Mouse (Mus musculus): ENCODE data around the gene Ankib1. TPM values are rescaled to one million over a fixed set of nuclear protein-coding genes. Genes with fewer than 3 reads are reported as not detected.
"Not testable (repeated sequence)": the region's sequence is repeated elsewhere in the genome, so short reads cannot be mapped to it uniquely, and the experiment has no call there.

Gene Ankib1
- polyA plus RNA-seq, 1 experiment from 2014 or later = 3.4 TPM

GRCm38 (mm10) chr5:3666585-3666984, 136.1 kb downstream of the Ankib1 start:
- no peaks in the 10 kb centered on the region for H3K9me3 ChIP-seq (replicated peaks)
- no peak overlapping the region for H3K4me2 ChIP-seq
- 51% methylated on average over 12 of the region's 12 CpGs for WGBS (ENCODE audit: insufficient replicate concordance)
- peaks cover 8% of the 10 kb centered on the region for H3K4me1 ChIP-seq (replicated peaks)
- H3K9ac ChIP-seq = no peak overlapping the region
- no peaks in the 10 kb centered on the region for H3K36me3 ChIP-seq (replicated peaks)
- H3K27me3 ChIP-seq = no peaks in the 10 kb centered on the region
- H3K27ac ChIP-seq (replicated peaks) = no peak overlapping the region
- ATAC-seq (ENCODE audit: insufficient read depth) = no peak
- H3K4me3 ChIP-seq (replicated peaks) = no peak overlapping the region

DNA sequence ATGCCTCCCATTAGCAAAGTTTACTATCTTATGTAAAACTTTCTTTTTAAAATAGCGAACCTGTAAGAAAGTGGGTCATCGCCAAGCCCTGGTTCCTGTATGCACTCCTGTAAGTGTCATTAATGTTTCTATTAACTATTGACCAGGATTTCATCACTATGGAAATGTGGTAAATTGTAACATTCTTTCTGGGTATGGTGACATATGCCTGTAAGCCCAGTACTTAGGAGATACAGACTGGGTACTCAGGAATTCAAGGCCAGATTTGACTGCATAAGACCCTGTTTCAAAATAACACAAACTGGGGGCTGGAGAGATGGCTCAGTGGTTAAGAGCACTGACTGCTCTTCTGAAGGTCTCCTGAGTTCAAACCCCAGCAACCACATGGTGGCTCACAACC, 137.5 kb downstream of the Ankib1 start:
- ATAC-seq (ENCODE audit: insufficient read depth) = no peak
- Histone ChIP-seq H3K4me2 (no peak overlapping the region), H3K9ac (no peak overlapping the region), H3K4me3 (replicated peaks) (no peak overlapping the region), H3K36me3 (replicated peaks) (no peaks in the 10 kb centered on the region), H3K27ac (replicated peaks) (no peak overlapping the region), H3K9me3 (replicated peaks) (no peaks in the 10 kb centered on the region), H3K27me3 (no peaks in the 10 kb centered on the region), H3K4me1 (replicated peaks) (peaks cover 7% of the 10 kb centered on the region)
- 68% methylated on average over 2 of the region's 2 CpGs for WGBS (ENCODE audit: insufficient replicate concordance)

DNA sequence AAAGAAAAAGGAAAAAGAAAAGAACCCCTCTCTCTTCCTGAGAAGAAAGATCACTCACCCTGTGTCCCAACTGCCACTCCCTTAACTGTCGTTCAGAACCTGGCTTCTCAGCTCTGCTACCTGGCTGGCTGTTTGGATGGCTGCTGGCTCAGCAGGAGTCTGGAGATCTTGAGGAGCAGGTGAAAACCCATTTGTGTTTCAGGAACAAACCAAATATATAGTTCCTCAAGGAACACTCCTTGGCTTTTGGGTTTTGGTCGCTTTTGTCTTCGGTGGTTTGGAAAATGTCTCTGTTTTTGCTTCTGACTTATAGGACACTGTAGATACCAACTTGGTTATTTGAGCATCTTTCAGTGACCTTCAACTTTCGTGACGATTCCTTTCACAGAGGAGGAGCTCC, 145.6 kb downstream of the Ankib1 start, which contains the start of gene Gatad1:
Gatad1 (minus strand) TSS at position 101 of the 400 bp plus-strand sequence.
- Histone ChIP-seq H3K9ac (no peak within 1 kb of the TSS), H3K4me2 (no peak within 1 kb of the TSS), H3K9me3 (replicated peaks) (no peaks in the 10 kb centered on the region), H3K4me3 (replicated peaks) (no peak within 1 kb of the TSS), H3K4me1 (replicated peaks) (no peaks in the 10 kb centered on the region), H3K27ac (replicated peaks) (no peak within 1 kb of the TSS), H3K27me3 (no peaks in the 10 kb centered on the region), H3K36me3 (replicated peaks) (no peaks in the 10 kb centered on the region)
- 71% methylated on average over 5 of the region's 5 CpGs for WGBS (ENCODE audit: insufficient replicate concordance)
- no peak for ATAC-seq (ENCODE audit: insufficient read depth)

DNA sequence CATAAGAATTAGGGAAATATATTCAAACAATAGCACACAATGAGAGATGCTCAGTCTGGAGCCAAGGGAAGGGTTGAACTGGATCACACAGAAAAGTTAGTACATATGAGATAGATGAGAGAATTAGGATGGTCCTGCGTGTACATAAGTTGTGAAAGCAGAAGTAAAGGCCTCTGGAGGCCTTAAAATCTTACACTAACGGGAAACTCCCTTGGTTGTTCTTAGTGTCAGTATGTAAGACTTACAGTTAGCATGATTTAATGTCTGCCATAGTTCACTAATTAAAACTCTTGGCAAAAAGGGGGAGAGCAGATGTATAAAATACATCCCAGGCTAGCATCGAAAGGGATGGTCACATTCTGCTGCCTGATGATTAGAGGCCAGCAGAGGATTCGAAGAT, 148.9 kb downstream of the Ankib1 start:
- Histone ChIP-seq H3K36me3 (replicated peaks) (no peaks in the 10 kb centered on the region), H3K27ac (replicated peaks) (no peak overlapping the region), H3K27me3 (no peaks in the 10 kb centered on the region), H3K4me2 (no peak overlapping the region), H3K9ac (no peak overlapping the region), H3K4me3 (replicated peaks) (no peak overlapping the region), H3K9me3 (replicated peaks) (no peaks in the 10 kb centered on the region), H3K4me1 (replicated peaks) (peaks cover 5% of the 10 kb centered on the region; the same call in 1 of the 2 replicates)
- ATAC-seq (ENCODE audit: insufficient read depth) = no peak
- WGBS (ENCODE audit: insufficient replicate concordance) = 69% methylated on average over 4 of the region's 4 CpGs

DNA sequence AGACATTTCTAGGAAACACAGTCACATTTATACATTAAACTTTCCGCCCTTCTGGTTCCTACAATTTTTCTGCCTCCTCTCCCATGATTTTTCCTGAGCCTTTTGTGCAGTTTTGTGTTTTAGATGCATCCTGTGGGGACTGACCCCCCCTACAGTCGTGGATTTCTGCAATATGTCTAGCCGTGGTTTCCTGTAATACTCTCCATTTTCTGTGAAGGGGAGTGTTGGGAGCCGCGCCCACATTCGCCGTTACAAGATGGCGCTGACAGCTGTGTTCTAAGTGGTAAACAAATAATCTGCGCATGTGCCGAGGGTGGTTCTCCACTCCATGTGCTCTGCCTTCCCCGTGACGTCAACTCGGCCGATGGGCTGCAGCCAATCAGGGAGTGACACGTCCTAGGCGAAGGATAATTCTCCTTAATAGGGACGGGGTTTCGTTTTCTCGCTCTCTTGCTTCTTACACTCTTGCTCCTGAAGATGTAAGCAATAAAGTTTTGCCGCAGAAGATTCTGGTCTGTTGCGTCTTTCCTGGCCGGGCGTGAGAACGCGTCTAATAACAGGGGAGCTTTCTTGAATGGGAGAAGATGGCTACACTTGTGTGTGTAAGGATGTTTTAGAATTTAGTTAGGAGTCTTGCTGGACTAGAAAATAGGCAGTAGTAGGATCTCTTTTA, 149.7 kb downstream of the Ankib1 start:
- H3K4me1 ChIP-seq (replicated peaks) = peaks cover 10% of the 10 kb centered on the region; the same call in 1 of the 2 replicates
- 84% methylated on average over 18 of the region's 25 CpGs for WGBS (ENCODE audit: insufficient replicate concordance)
- H3K4me3 ChIP-seq (replicated peaks); H3K4me2 ChIP-seq; H3K9me3 ChIP-seq (replicated peaks); H3K9ac ChIP-seq; H3K27ac ChIP-seq (replicated peaks); ATAC-seq (ENCODE audit: insufficient read depth); H3K36me3 ChIP-seq (replicated peaks); H3K27me3 ChIP-seq: not testable (repeated sequence)

DNA sequence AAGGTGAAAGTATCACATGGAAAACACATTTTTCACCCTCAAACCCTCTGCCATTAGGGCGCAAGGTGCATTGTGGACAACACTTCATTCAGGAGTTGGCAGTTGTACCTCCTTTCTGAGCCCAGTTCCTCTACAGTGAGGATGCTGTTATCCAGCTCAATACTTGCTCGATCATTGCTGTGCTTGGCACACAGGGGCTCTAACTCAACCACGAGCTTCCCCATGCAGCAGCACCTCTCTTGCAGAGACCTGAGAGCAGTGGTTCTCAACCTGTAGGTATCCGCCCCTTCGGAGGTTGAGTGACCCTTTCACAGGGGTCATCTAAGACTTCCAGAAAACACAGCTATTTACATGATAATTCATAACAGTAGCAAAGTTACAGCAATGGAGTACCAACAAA, 151.1 kb downstream of the Ankib1 start:
- H3K27ac ChIP-seq (replicated peaks) = no peak overlapping the region
- H3K4me3 ChIP-seq (replicated peaks) = no peak overlapping the region
- no peak for ATAC-seq (ENCODE audit: insufficient read depth)
- WGBS (ENCODE audit: insufficient replicate concordance) = 60% methylated on average over 5 of the region's 5 CpGs
- H3K9me3 ChIP-seq (replicated peaks) = no peaks in the 10 kb centered on the region
- H3K4me2 ChIP-seq = no peak overlapping the region
- H3K9ac ChIP-seq = no peak overlapping the region
- peaks cover 11% of the 10 kb centered on the region; the same call in 1 of the 2 replicates for H3K4me1 ChIP-seq (replicated peaks)
- H3K36me3 ChIP-seq (replicated peaks) = no peaks in the 10 kb centered on the region
- H3K27me3 ChIP-seq = no peaks in the 10 kb centered on the region

GRCm38 (mm10) chr5:3650881-3651280, 151.8 kb downstream of the Ankib1 start, which contains the start of gene Tmbim7:
TSS of gene Tmbim7 (plus strand) at chr5:3651181.
- no peak within 1 kb of the TSS for H3K4me3 ChIP-seq (replicated peaks)
- no peaks in the 10 kb centered on the region for H3K9me3 ChIP-seq (replicated peaks)
- H3K4me2 ChIP-seq = no peak within 1 kb of the TSS
- ATAC-seq (ENCODE audit: insufficient read depth) = no peak
- H3K9ac ChIP-seq = no peak within 1 kb of the TSS
- H3K4me1 ChIP-seq (replicated peaks) = peaks cover 13% of the 10 kb centered on the region; the same call in 1 of the 2 replicates
- no peaks in the 10 kb centered on the region for H3K36me3 ChIP-seq (replicated peaks)
- H3K27ac ChIP-seq (replicated peaks) = no peak within 1 kb of the TSS
- H3K27me3 ChIP-seq = no peaks in the 10 kb centered on the region
- WGBS (ENCODE audit: insufficient replicate concordance) = 69% methylated on average over 6 of the region's 6 CpGs

GRCm38 (mm10) chr5:3648849-3649210, 153.9 kb downstream of the Ankib1 start:
- 59% methylated on average over 4 of the region's 4 CpGs for WGBS (ENCODE audit: insufficient replicate concordance)
- no peak for ATAC-seq (ENCODE audit: insufficient read depth)
- H3K9me3 ChIP-seq (replicated peaks) = no peaks in the 10 kb centered on the region

GRCm38 (mm10) chr5:3648206-3648848, 154.4 kb downstream of the Ankib1 start:
- peak overlapping the region; percentile 99 for H3K4me3 ChIP-seq (replicated peaks)
- no peak overlapping the region; the same call in 1 of the 2 replicates for H3K27ac ChIP-seq (replicated peaks)
- H3K4me1 ChIP-seq (replicated peaks) = peaks cover 20% of the 10 kb centered on the region
- H3K36me3 ChIP-seq (replicated peaks) = peaks cover 16% of the 10 kb centered on the region
- WGBS (ENCODE audit: insufficient replicate concordance) = 34% methylated on average over 4 of the region's 4 CpGs
- no peak overlapping the region for H3K9ac ChIP-seq
- H3K4me2 ChIP-seq = peak overlapping the region; percentile 85
- no peaks in the 10 kb centered on the region for H3K27me3 ChIP-seq
- no peaks in the 10 kb centered on the region for H3K9me3 ChIP-seq (replicated peaks)
- no peak for ATAC-seq (ENCODE audit: insufficient read depth)

More at GRCm38 (mm10) chr5:3648849-3649210, 153.9 kb downstream of the Ankib1 start:
- Histone ChIP-seq H3K4me3 (replicated peaks) (no peak overlapping the region), H3K4me2 (no peak overlapping the region), H3K36me3 (replicated peaks) (peaks cover 14% of the 10 kb centered on the region), H3K4me1 (replicated peaks) (peaks cover 20% of the 10 kb centered on the region), H3K27ac (replicated peaks) (no peak overlapping the region), H3K27me3 (no peaks in the 10 kb centered on the region), H3K9ac (no peak overlapping the region)

- Histone ChIP-seq H3K27me3 (no peaks in the 10 kb centered on the region), H3K4me3 (replicated peaks) (peak overlapping the region; percentile 99), H3K4me2 (peak overlapping the region; percentile 85), H3K9ac (peak overlapping the region; percentile 88), H3K9me3 (replicated peaks) (no peaks in the 10 kb centered on the region), H3K36me3 (replicated peaks) (peaks cover 21% of the 10 kb centered on the region), H3K27ac (replicated peaks) (peak overlapping the region; percentile 96), H3K4me1 (replicated peaks) (peaks cover 20% of the 10 kb centered on the region)
- WGBS (ENCODE audit: insufficient replicate concordance) = under 1% methylated on average over 46 of the region's 46 CpGs
- ATAC-seq (ENCODE audit: insufficient read depth) = peak; percentile 93
These were observed 155.0 kb downstream of the Ankib1 start for GRCm38 (mm10) chr5:3647708-3648121.

DNA sequence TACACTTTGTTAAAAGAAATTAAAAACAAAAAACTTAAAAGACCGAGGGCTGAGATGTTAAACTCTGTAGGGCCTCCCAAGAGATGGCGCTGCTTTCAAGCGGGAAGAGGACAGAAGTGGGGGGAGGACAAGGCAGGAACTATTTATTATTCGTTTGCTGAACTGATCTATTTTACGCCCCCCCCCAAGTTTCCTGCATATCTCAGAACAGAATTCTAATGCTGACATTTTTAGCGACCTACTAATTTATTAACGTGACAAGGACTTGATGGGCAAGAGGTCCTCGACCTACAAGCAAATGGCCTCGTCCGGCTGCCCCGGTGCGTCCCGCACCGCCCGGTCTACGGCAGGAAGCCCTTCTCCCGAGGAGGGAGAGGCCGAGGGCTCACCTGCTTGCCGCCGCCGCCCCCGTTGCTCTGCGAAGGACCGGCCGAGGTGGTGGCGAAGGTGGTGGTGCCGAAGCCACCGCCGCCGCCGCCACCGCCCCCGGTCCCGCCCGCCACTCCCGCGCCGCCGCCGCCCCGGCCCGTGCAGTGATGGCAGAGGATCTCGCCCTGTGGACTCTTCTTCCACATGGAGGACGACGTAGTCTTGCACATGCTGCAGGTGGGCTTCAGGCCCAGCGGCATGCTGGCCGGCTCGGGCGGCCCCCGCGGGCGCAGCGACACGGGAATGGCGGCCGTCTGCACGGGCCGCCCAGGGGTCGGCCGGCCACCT, 155.6 kb downstream of the Ankib1 start:
- Histone ChIP-seq H3K36me3 (replicated peaks) (peaks cover 24% of the 10 kb centered on the region), H3K4me2 (peak overlapping the region; percentile 85), H3K9me3 (replicated peaks) (no peaks in the 10 kb centered on the region), H3K27me3 (no peaks in the 10 kb centered on the region), H3K27ac (replicated peaks) (peak overlapping the region; percentile 96), H3K9ac (peak overlapping the region; percentile 88), H3K4me1 (replicated peaks) (peaks cover 20% of the 10 kb centered on the region), H3K4me3 (replicated peaks) (peak overlapping the region; percentile 99)
- ATAC-seq (ENCODE audit: insufficient read depth) = peak; percentile 74
- under 1% methylated on average over 46 of the region's 60 CpGs for WGBS (ENCODE audit: insufficient replicate concordance)

All from liver, embryonic 15.5 days (tissue).